Mouse (Mus musculus): Measurements from ENCODE around the gene Ube2m.

GRCm38 (mm10) chr7:12993148-12993547 is 44.9 kb downstream of the Ube2m start:
- no peak for TF ChIP-seq CTCF (IDR thresholded peaks at IDR 0.05; ENCODE audit: low read depth, low read length)
- TF ChIP-seq EP300 (IDR thresholded peaks at IDR 0.05; ENCODE audit: insufficient read depth, low read depth, low read length), result no peak

Measured in ES-Bruce4 (cell line).